Mouse (Mus musculus): ENCODE data around the gene Fut9.

Gene Fut9

GRCm38 (mm10) chr4:25645580-25645979, 154.5 kb downstream of the Fut9 start:
- no peak for DNase-seq (ENCODE audit: low spot score)

- no peak for DNase-seq (ENCODE audit: low spot score)
Measured at GRCm38 (mm10) chr4:25641993-25642392, 158.1 kb downstream of the Fut9 start.

GRCm38 (mm10) chr4:25633262-25633661, 166.8 kb downstream of the Fut9 start:
- DNase-seq (ENCODE audit: low spot score): no peak

GRCm38 (mm10) chr4:25628113-25628512, 171.9 kb downstream of the Fut9 start:
- no peak for DNase-seq (ENCODE audit: low spot score)

- no peak for DNase-seq (ENCODE audit: low spot score)
Measured at GRCm38 (mm10) chr4:25627467-25627866, 172.6 kb downstream of the Fut9 start.

- no peak for DNase-seq (ENCODE audit: low spot score)
Measured at GRCm38 (mm10) chr4:25627039-25627438, 173.0 kb downstream of the Fut9 start.

GRCm38 (mm10) chr4:25623176-25623575, 176.9 kb downstream of the Fut9 start:
- no peak for DNase-seq (ENCODE audit: low spot score)

GRCm38 (mm10) chr4:25617301-25617700, 182.7 kb downstream of the Fut9 start:
- DNase-seq (ENCODE audit: low spot score): no peak

GRCm38 (mm10) chr4:25613426-25613825, 186.6 kb downstream of the Fut9 start:
- no peak for DNase-seq (ENCODE audit: low spot score)

GRCm38 (mm10) chr4:25610481-25610880, 189.6 kb downstream of the Fut9 start:
- no peak for DNase-seq (ENCODE audit: low spot score)

- DNase-seq (ENCODE audit: low spot score): no peak
Measured at GRCm38 (mm10) chr4:25593218-25593617, 206.8 kb downstream of the Fut9 start.
